Mouse (Mus musculus): ENCODE results near the gene Cry2. TPM values are rescaled to one million over a fixed set of nuclear protein-coding genes. Genes with fewer than 3 reads are reported as not detected.
"Not testable (repeated sequence)": the region's sequence is repeated elsewhere in the genome, so short reads cannot be mapped to it uniquely, and the experiment has no call there.

The Cry2 gene
- total RNA-seq, 2 experiments from 2014 or later, result 15.4 to 16.7 TPM

DNA sequence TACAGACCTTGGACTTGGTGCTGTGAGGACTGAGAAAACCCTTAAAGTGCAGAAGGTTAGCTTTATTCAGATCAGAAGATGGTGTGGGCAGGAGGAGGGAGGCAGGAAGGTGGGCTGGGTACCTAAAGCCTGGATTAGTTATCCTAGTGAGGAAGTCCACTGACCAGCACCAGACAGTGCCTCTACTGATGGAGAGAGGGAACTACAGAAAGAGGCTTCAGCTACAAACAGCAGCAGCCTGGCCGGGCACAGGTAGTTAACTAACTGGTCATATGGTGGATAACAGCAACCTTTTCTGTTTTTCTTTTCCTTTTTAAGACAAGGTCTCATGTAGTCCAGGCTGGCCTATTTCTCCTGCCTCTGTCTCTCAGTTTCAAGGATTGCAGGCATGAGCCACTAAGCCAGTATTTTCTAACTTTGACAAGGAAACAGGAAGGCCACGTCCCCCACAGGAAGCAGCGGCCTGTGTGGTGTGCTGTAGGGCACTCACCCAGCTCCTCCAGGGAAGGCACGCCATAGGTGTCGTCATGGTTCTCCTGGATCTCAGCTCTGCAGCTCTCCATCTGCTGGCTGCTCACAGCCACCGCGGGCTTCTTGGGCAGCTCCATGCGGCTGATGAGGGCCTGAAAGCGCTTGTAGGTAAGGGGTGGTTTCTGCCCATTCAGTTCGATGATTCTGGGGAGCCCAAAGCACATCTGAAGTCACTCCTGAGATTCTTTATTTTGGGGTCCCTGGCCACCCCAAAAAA lies 11.3 kb downstream of the Cry2 start:
- DNase-seq, result peak in 1 of 2 experiments; percentile 32

DNA sequence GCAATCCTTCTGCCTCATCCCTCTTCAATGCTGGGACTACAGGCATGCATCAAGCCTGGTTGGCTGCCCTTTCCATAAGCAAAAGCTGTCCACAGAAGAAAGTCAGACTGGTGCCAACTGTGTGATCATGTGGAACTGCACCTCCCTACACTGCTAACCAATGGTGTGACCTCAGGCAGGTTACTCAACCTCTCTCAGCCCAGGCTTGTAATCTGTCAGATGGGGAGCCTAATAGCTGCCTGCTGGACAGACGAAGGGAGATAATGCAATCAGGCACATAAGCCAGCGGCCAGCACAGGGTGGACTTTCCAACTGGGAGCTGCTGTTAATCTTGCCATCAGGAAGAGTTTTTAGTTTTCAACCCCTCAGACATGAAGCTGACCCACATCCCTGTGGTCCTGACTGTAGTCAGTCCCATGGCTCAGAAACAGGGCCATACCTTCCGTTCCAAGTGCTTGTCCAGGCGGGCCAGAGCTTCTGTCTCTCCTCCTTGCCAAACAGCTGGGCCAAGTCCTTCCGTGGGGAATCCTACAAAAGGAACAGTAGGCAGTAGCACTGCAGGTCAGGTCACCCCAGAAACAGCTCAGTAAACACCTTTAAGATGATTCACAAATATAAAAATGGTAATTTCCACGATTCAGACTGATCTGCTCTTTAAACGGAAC lies 12.0 kb downstream of the Cry2 start:
- peak; percentile 50 to 61 for DNase-seq

DNA sequence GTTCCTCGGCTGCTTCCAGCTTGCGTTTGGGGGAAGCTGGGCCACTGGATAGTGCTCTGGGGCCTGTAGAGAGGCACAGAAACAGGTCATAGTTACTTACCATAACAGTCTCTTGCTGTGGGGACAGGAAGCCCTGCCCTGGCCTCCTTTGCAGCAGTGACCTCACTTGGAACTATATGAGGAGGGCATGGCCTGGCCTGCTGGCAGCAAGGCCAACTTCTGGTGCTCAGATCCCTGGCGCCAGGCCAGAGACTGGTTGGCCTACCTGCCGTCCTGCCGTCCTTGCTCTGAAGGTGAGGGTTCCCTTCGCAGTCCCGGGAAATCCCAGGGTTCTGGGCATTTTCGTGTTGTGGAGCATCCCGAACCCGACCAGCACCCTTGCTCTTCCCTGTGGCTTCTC lies 22.1 kb downstream of the Cry2 start:
- peak in 1 of 2 experiments; percentile 32 for DNase-seq

DNA sequence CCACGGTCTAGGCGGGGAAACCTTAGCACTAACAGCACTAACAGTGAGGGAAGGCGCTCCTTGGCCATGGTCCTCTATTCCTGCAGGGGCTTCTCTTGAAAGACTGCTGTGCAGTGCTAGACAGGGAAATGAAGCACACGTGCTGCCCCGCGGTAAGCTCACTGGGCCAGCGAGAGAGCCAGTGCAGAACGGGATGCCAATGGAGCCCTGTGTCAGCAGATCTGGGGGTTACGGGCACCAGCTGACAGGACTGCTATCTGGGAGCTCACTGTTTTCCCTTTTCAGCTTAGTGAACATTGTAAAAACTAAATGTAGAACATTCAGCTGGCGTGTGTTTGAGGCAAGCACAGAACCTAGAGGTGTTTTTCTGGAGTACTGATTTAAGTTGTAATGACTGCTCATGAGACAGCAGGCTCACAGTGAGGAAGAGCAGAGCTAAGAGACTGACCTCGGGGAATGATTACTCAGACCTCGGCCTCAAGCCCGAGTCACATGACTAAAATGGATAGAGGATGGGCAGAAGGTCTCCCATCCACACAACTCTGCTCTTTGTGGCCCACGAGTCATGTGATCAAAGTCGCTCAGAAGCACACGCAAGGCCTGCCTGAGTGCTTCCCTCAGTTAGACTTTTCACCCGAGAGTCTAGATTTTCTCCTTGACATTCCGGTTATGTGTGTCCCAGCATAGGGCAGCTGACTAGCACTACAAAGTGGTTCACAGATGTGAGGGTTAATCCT lies 25.4 kb downstream of the Cry2 start:
- no peak for DNase-seq

DNA sequence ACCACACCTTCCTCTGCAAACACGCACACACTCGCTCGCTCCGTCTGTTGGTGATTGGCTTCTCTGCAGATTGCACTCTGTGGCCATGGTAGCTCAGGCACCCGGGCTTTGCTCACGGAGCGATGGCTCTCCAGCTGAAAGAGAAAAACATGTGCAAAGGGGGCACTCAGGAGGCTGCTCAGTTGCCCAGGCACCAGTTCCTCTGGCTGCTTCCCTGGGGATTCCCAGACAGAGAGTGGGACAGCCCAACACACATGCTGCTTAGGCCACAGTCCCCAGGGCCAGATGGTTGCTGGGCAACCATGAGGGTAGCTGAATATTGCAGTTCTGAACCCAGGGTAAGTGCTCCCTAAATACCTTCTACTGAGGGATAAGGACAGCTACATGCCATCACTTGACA lies 28.2 kb downstream of the Cry2 start:
- no peak for DNase-seq

DNA sequence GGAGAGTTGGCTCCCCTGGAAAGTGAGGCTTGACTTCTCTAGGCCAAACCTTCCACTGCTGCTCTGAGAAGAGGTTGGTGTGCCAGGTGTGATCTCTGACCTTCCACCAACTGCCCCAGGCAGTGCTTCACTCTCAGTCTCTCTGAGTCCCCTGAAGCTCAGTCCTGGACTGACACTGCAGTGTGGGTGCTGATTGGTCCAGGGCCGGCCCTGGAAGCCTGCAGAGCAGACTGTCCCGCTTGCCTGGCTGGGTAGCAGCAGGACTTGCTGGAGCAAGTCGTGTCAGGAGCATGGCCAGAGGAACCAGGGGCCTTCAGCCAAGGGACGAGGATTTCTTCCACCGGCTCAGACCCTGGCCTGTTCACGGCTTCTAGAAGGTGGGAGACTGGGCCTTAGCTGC lies 29.1 kb downstream of the Cry2 start:
- DNase-seq, result no peak

DNA sequence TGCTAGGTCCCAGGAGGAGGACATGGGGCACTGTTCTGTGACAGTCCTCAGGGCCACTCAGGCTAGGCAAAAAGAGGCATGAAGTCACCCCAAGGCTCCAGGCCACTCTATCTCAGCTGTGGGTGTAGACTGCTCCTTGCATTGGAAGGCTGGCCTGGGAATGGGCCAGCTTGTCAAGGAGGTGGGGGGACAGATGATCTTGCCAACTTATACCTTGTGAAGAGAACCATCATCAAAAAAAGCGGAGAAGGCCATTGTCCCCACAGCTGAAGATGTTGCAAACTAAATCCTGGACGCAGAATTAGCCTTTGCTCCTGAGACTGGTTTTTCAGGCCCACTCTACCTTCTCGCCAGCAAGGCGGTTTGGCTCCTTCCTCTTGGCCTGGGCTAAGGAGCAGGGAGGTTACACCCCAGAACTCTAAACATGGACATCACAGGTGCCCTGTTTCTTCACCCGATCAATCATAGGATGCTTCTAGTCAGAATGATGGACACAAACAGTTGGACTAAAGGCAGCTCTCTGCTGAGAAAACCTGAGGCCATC lies 30.0 kb downstream of the Cry2 start:
- DNase-seq, result no peak

DNA sequence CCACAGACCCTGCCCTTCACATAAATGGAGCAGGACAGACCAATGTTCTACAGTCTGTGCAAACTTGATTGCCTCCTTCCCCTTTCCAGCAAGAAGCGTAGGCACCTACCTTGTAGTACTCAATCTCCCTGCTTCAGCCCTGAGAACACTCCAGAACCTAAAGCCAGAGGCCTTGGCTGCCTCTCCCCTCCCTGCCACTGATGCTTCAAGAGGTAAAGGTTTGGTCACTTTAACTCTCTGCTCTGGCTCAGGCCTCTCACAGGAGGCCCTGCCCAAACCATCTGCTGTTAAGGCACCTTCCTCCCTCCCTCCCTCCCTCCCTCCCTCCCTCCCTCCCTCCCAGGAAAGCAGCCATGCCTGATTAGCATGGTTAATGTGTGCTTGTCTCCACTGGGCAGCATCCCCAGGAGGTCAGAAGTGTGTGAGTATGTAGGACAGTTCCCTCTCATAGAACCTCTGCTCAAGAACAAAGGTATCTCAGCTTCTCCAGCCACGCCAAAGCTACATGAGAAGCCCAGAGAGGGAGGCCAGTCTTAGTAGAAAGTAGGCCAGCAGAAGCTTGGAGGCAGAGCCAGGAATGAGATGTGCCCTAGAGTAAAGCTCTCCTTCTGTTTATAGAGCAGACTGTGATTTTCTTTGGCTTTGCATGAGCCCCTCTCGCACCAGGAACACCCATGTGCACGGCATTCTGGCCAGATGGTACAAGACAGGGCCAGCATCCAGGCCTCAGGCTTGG lies 31.1 kb downstream of the Cry2 start:
- DNase-seq, result no peak

DNA sequence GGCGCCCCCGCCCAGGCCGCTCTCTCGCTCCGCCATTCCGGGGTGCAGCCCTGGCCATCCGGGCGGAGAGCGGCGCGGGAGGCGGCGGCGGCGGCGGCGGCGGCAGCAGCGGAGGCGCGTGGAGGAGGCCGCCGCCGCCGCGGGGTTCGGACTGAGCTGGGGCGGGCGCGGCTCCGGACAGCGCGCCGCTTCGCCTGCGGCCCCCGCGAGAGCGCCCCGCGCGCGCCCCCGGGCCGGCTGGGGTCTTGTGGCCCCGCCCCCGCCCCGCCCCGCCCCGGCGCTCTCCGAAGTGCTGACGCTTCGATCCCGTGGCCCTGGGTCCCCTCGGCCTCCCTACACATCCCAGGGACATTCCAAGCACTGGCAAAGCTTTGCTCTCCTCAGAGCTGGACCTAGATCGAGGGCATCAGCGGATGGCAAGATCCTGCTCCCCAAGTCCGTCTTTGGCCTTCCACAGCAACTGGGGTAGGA lies 32.7 kb downstream of the Cry2 start, which contains the start of gene Mapk8ip1:
Gene Mapk8ip1 (minus strand): TSS at position 173 of the 471 bp plus-strand sequence.
- DNase-seq, result no peak

DNA sequence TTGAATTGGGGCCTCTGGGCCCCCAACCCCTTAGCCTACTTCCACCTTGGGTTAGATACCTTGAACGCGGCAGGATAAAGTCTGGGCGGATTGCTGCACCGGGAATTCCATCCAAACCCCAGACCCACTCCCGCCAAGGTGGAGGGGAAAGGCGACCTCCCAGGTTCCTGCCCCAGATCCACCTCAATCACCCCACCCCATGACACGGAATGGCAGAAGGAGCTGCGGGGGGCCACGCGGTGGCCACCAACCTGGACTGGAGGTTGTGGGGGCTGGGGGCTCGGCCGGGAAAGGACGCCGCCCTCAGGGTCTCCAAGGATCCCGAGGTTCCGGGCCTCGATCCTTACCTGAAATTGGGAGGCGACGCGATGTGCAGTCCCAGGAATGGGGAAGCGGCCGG lies 33.2 kb downstream of the Cry2 start:
- DNase-seq, result no peak

DNA sequence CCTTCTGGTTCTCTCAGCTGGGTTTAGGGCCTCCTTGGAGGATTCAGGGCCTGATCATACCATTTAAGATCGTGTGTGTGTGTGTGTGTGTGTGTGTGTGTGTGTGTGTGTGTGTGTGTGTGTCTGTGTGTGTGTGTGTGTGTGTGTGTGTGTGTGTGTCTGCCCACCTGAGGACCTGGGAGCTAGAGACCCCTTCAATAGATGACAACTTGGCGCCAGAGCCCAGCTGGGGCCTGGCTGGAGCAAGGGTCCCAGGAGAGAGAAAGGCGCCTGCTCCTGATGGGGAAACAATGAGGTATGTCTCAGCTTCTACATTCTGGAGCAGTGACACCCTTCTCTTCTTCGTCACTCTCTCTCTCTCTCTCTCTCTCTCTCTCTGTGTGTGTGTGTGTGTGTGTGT lies 34.0 kb downstream of the Cry2 start:
- DNase-seq, result not testable (repeated sequence)

DNA sequence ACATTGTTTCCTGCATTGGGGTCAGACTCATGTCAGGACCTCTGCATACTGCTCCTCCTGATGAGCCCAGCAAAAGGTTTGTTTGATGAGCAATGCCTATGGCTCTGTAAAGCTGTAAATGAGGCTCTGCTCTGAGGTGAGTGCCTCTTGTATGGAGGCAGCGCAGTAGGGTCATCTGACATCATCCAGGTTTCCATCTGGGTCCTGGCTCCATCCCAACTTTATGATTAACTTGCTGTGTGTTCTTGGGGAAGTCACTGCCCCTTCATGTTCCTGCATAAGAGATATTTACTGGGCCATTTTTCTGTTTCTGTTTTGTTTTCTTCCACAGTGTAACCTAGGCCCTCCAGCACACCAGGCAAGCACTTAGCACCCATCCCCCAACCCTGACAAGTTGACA lies 36.4 kb downstream of the Cry2 start:
- DNase-seq, result no peak

DNA sequence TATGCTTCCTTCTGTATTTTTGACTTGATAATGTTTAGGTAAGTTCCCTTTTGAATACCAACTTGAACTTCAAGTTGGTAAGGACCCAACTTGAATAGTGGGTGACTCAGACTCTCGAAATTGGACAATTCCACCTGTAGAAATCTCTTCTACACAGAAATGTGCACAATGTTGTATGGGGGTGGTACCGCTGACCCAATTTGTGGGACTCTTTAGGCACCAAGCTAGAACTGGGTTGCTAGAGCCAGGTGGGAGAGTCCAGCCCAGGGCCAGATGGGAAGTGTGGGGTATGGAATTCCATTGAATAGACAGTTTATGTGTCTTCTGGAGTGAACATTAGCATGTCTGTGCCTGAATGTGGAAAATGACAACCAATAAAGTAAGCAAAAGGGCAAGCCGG lies 38.3 kb downstream of the Cry2 start:
- DNase-seq, result no peak

DNA sequence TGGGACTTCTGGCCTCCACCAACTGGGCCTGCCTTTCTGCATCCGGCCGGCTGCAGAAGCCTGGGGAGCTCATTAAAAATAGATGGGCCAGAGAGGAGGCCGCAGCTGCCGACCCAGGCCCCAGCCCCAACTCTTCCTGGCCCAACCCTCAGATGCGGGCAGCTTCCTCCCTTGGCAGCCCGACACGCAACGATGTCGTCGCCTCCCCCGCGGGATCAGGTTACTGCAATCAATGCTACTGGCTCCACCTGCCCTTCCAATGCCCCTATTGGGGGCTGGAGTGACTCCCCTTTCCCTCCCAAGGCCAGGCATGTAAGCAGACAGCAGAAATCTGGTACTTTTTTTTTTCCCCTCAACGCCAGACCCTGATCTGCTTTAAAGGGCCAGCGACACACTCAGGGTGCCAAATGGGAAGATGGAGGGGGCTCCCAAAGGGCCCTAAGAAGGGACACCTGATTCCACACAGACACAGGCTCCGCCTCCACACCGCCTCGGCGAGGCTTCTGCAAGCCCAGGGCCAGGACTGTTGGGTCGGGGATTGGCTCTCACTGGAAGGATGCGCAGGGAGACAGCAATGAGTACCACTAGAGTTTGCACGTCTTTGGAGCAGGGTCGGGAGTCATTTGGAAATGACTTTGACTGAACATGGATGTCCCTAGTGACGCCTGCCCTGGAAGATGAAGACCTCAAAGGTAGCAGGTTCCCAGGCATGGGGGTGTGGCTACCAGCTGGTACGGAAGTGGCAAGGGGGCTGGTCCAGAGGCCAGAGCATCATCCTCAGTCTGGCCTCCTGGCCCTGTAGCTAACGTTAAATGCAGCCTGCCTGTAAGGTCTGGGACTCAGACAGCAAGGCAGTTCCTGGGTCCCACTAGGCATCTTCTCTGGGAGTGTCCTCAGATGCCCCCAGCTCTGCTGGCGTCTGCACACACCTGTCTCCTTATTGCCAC lies 41.3 kb downstream of the Cry2 start:
- DNase-seq, result no peak

DNA sequence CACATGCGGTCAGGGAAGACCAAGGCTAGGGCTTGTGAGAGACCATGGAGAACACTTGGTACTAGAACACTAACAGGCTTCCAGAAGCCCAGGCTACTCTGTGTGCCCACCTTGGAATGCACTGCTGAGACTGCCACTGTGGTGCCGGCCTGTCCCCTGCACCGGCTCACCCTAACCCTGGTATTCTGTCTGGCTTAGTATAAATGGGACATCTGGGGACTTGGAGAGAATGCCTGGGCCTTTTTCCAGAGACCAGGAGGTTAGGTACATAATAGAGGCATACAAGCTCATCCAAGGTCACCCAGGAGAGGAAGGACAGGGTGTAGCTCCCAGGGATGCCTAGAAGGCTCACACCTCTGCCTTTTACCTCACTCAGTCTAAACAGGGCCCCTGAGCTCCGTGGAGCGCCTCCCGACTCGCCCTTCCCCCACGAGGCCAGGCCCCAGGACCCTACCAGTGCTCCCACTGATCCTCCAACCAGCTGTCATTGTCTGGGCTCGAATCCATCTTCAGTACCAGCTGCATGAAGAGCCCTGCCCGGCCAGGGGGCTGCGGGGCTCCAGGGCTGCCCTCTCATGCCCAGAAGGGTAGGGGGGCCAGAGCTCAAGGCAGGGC lies 42.0 kb downstream of the Cry2 start:
- no peak for DNase-seq

DNA sequence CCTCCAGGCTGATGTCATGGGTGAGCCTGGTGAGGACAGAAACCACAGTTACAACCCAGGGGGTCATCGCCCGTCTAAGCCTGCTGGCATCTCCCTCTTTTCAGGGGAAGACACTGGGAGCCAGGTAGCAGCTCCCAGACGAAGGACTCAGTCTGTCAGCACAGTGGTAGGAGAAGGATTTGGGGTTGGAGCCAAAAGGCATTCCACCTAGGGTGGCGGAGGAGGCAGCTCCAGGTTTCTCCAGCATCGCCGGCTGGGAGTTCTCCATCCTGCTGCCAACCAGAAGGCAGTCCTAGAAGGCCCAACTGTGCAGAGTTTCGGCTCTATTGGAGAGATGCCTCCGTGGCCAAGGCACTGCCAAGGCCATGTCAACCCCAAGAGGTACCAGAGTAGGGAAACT lies 42.7 kb downstream of the Cry2 start:
- DNase-seq, result no peak

DNA sequence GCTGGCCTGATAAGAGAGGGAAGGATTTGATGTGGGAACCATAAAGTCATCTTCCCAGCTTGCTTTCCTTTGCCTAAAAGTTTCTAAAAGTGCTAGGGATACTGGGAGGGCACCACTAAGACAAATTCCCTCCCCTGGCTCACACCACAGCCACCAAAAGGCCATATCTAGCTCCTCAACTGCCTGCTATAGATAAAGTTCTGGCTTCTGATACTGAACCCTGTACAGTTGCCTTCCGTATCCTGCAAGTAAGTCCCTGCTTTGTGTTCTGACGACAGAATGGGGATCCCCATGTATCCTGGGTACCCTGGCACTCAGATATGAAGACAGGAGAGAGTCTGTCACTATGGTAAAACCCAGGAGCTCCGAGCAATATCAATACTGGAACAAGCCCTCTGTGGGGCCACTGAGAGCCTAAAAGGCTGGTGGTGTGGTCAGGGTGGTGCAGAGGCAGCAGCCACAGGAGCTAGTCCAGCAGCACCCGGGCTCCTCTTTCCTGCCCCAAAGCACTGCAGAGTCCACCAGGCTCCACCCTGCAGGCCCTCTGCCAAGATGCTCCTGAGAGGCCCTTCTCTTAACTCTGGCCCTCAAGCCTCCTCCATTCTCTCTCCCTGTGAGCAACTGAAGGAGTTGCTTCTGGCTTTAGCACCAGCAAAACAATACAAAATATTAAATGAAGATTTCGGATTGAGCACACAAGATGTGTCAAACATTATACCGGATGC lies 43.5 kb downstream of the Cry2 start:
- DNase-seq, result peak; percentile 42 to 51

DNA sequence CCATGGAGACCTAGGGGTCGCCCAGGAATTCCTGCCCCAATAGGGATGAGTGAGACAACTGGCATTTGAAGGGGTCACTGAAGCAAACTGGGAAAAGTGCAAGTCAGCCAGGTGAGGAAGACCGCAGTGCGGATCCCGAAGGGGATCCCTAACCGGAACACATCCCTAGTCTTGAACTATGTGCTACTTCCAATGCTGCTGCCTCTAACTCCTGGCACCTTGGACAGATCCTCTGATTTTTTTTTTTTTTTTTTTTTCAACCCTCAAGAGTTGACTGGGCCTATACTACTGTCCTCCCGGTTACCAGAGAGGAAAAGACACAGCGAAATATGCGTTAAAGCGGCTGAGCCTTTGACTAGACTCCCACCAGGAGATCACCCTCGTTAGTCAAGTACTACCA lies 44.2 kb downstream of the Cry2 start:
- no peak for DNase-seq

DNA sequence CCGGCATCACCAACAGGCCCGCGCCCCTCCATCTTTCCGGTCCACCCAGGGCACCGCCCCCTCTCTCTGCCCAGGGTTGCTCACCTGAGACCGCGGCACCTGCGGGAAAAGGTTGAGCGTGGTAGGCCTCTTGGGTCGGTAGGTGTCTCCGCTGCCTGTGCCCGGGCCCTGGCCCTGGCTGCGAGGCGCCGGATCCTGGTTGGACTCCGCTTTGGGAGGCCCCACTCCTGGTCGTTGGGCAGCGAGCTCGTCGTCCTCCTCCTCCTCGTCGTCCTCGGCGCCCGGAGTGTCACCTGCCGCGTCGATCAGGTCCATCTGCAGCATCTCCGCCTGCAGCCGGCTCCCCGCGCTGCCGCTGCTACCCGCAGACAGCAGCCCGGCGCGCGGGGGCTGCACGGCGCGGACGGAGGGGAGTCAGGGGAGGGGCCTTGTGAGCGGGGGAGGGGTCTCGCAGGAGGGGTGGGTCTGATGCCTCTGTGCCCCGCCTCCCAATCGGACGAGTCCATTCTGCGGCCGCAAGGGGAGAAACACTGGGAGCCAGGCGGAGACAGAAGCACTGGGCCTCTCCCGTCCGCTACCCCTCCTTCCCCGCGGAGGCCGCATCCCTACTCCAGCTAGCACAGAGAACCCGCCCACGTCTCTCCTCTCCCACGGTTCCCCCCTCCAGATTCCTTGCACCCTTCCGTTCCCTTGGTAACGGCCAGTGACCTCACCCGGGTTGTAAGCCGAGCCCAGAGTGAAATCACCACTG lies 44.8 kb downstream of the Cry2 start:
- peak; percentile 86 to 91 for DNase-seq
